Mouse (Mus musculus) left cerebral cortex, adult 11 months (tissue): ENCODE data around the gene Gm20388.

Source experiments
- DNase-seq: peaks from one replicate; pipeline ENCODE4 v3.0.0; 2022; ENCODE audit warnings: low spot score

Gm20388 gene

GRCm38 (mm10) chr8:120724816-120725575 lies 814.4 kb downstream of the Gm20388 start:
- DNase-seq, result no peak

GRCm38 (mm10) chr8:120725576-120725950 lies 814.9 kb downstream of the Gm20388 start:
- DNase-seq, result no peak

GRCm38 (mm10) chr8:120726051-120726450 lies 815.4 kb downstream of the Gm20388 start:
- no peak for DNase-seq

- DNase-seq, result no peak
Measured at GRCm38 (mm10) chr8:120728488-120729160, 818.0 kb downstream of the Gm20388 start.

- DNase-seq, result no peak
Measured at GRCm38 (mm10) chr8:120731582-120731981, 820.9 kb downstream of the Gm20388 start.

GRCm38 (mm10) chr8:120732068-120732467 lies 821.4 kb downstream of the Gm20388 start:
- DNase-seq, result no peak

- DNase-seq, result peak; percentile 47
Measured at GRCm38 (mm10) chr8:120735770-120736481, 825.3 kb downstream of the Gm20388 start, which contains the start of gene Irf8. Gene Irf8, plus strand, starts transcription at chr8:120736358.

GRCm38 (mm10) chr8:120736486-120736885 lies 825.8 kb downstream of the Gm20388 start:
- no peak for DNase-seq

- DNase-seq, result no peak
Measured at GRCm38 (mm10) chr8:120737166-120737565, 826.5 kb downstream of the Gm20388 start.

GRCm38 (mm10) chr8:120738771-120739170 lies 828.1 kb downstream of the Gm20388 start:
- DNase-seq, result no peak

- DNase-seq, result no peak
Measured at GRCm38 (mm10) chr8:120739526-120739925, 828.9 kb downstream of the Gm20388 start.

GRCm38 (mm10) chr8:120740579-120740978 lies 829.9 kb downstream of the Gm20388 start:
- no peak for DNase-seq

- no peak for DNase-seq
Measured at GRCm38 (mm10) chr8:120741001-120741400, 830.4 kb downstream of the Gm20388 start.

GRCm38 (mm10) chr8:120741815-120742530 lies 831.3 kb downstream of the Gm20388 start:
- no peak for DNase-seq

GRCm38 (mm10) chr8:120743149-120743897 lies 832.7 kb downstream of the Gm20388 start:
- no peak for DNase-seq

GRCm38 (mm10) chr8:120743898-120744290 lies 833.3 kb downstream of the Gm20388 start:
- DNase-seq, result no peak

- no peak for DNase-seq
Measured at GRCm38 (mm10) chr8:120744448-120744847, 833.8 kb downstream of the Gm20388 start.

GRCm38 (mm10) chr8:120745226-120745625 lies 834.6 kb downstream of the Gm20388 start:
- no peak for DNase-seq

GRCm38 (mm10) chr8:120746007-120746701 lies 835.5 kb downstream of the Gm20388 start:
- DNase-seq, result no peak

GRCm38 (mm10) chr8:120747286-120747685 lies 836.6 kb downstream of the Gm20388 start:
- DNase-seq, result no peak

GRCm38 (mm10) chr8:120750616-120751015 lies 840.0 kb downstream of the Gm20388 start:
- DNase-seq, result no peak
